Mouse (Mus musculus) layer of hippocampus, adult 9-10 months (tissue): ENCODE measurements around the gene Ccdc105.

ENCODE experiments used
- DNase-seq: peaks from one replicate; pipeline ENCODE4 v3.0.0; 2022; ENCODE audit warnings: low spot score

The Ccdc105 gene

DNA sequence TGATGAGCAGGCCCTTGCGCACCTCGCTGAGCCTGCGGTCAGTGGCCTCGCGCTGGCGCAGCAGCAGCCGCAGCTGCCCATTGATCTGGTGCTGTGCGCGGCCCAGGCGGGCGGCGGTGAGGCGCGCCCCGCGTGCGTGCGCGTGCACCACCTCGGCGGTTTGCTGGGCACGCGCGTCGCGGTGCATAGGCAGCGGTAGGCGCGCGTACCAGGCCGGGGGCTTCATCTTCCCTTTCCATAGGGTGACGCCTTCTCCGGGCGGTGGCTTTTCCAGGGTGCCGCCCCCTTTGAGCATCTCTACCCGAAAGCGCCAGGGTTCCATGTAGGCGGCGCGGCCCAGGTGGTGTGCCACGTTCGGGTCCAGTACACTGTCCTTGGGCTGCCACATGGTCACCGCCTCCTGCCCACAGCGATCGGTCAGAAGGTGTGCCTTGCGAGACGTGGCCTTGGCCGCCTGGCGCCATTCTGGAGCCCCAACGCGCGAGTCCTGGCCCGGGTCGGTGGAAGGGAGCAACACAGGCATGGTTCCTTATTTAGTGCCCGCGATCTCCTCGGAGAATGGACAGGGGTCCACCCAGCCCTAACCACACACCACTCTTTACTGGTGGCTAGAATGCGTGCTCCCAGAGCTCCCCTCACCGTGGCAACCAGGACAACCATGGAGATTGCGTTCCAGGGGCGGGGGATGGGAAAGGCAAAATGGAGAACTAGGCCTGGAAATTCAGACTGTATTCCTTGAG lies at the start of gene Ccdc105:
Gene Ccdc105 (minus strand): TSS at position 614 of the 740 bp plus-strand sequence.
- peak; percentile 36 for DNase-seq

DNA sequence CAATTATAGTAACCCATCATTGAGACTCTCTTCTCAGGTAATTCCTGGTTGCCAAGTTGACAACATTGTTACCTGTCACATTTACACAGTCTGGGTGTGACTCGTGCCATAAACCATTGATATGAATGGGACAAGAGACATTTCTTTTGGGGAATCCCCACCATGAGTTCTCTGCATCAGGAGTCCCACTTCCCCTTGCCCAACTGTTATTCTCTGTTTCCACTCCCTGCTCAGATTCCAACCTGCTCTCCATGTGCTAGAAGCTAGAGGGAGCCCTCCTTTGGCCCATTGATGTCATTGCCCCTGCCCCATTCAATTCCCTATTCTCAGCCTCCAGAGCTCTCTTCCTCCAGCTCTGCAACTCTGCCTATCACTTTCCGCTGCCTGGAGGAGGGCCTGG lies 48.6 kb upstream of the Ccdc105 start:
- no peak for DNase-seq

DNA sequence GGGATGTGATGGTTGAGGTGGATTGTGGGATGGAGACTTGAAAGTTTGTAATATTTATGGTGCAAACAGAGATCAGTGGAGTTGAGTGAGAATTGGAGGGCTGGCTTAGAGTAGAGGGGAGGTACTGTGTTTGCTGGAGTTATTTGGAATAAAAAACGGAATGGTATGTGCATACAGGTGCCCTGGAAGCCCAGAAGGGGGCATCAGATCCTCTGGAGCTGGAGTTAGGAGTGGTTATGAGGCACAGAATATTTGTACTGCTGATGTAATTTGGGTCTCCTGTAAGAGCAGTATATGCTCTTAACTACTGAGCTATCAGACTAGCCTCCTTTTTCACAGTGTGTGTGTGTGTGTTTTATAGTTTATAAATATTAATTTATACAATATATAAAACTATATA lies 37.7 kb upstream of the Ccdc105 start:
- no peak for DNase-seq

DNA sequence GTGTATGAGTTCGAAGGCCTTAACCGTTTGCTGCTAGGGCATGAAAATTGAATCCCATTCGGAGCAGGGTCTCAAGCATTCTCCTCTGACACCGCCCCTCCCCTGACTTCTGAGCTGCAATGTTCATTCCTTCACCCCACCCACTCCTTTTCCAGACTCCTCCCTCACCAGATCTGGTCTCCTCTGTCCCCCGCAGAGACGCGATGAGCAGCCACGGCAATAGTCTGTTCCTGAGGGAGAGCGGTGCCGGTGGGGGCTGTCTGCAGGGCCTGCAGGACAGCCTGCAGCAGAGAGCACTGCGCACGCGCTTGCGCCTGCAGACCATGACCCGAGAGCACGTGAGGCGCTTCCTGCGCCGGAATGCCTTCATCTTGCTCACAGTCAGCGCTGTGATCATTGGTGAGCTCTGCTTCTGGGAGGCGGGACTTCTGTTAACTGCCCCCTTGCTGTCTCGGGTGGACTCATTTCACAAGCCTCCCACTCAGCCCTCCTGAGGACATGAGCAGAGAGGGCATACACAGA lies 34.8 kb upstream of the Ccdc105 start:
- peak; percentile 68 for DNase-seq

DNA sequence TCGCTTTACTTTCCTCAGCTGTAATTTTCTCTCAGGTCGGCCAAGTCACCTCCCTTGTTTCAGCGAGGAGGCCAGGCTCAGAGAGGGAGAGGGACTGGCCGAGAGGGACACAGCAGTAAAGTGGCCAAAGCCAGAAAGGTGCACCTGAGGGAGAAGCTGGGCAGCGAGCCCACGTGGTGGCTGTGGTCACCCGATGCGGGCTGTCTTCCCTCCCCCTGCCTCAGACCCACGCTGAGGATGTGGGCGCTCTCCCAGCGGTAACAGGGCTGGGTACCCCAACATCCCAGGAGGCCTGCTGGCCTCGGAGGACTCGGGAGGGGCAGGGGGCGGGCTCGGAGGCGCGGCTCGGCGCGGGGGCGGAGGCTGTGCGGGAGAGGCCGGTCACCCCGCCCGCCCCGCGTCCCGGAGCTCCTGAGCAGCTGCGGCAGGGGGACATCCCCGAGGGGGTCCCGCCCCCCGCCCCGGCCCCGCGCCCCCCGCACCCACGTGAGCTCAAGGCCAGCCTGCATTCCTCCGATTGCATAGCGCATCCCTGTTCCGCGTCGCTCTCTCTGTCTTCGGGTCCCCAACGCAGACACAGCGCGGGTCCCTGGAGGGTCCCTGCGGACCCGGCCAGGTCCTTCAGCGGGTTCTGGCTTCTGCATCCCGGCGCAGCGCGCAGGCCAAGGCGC lies 27.3 kb upstream of the Ccdc105 start, which contains the start of gene Slc1a6:
Gene Slc1a6 (plus strand): TSS at position 516 of the 671 bp plus-strand sequence.
- DNase-seq = no peak

DNA sequence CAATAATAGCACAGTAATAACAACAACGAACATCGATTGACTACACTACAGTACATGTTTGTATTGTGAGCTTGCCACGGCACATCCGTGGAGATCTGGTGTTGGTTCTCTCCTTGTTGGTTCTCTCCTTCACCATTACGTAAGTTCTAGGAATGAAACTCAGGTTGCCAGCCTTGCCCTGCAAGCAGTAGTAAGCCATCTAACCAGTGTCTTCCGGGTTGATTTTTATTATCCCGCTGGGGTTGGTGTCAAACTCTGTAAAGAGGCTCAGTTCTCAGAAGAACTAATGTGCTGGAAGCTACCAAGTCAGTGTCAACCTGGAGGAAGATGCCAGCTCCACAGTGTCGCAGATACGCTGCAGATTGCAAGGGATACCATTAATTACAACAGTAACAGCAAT lies 26.7 kb upstream of the Ccdc105 start:
- DNase-seq = no peak

DNA sequence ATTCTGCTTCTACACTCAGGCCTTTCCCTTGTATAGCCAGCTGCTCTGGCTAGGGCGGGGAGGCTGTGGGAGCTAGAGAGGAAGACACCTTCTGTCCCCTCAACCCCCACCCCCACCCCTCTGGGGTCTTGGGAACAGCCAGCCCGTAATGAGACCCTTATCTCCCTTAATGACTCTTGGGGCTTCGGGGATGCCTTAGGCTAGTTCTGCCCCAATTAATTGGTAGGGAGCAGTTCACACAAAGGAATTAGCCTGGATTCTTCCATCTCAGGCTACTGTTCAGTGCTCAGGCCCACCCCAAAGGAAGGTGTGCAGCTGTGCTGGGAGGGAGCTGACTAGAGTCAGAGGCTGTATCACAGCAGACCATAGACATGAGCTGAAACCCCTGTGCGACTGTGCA lies 23.0 kb upstream of the Ccdc105 start:
- no peak for DNase-seq

DNA sequence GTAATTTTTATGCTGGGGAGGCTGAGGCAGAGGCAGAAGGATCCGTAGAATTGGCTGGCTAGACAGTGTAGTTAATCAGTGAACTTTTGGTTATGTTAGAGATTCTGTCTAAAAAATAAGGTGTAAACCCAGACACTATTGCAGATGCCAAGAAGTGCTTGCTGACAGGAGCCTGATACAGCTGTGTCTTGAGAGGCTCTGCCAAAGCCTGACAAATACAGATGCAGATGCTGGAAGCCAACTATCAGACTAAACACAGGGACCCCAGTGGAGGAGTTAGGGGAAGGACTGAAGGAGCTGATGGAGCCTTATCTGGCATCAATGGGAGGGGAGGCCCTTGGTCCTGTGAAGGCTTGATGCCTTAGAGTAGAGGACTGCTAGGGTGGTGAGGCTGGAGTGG lies 12.7 kb upstream of the Ccdc105 start:
- DNase-seq = no peak

DNA sequence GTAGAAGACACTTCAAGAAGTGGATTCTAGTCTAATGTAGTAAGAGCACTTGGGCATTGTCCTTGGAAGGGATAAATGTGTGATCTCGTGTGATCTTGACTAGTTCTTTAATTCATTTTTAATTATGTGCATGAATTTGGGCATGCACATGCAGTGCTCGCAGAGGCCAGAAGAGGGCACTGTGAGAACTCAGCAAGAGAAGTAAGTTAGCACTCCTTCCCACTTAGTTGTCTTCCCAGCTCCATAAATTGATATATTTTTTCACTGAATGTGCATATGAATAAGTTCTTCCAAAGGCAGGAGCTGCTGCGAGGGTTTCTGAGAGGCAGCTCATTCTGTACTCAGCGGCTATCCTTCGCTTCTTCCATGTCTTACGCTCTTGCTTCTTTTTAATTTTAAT lies 3.2 kb upstream of the Ccdc105 start:
- DNase-seq = peak; percentile 85

DNA sequence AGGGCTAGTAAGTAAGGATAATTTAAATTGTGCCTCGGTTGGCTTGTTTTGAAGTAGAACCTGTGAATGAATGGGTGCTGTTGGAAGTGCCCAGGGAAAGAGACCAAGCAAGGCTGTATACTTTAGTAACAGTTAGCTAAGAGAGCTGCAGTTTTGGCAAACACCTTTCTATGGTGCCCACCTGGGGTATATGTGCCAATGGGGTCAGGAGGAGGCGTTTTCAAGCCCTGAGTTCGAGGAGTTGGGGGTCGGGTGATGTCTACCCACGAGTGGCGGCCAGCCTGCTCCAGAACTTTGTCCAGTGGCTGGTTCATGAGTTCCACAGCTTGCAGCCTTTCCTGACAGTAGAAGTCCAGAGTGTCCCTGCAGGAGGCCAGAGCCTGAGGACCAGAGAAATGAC lies 3.9 kb downstream of the Ccdc105 start:
- no peak for DNase-seq

DNA sequence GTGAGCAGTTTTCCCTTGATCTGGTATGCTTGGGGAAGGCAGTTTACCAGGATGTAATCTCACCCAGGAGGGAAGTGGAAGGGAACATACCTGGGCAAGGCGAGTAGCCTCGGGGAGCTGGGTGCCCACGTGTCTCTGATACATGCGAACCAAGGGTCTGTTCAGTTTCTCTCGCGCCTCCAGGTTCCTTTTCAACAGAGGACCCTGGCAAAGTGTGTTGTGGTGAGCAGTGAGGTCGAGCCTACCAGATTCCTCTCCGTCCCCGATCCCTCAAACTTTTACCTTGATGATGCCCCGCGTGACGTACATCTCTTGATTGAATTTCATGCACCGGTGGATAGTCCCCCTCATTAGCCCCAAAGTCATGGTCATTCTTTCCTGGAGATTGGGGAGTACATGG lies 4.7 kb downstream of the Ccdc105 start:
- no peak for DNase-seq

DNA sequence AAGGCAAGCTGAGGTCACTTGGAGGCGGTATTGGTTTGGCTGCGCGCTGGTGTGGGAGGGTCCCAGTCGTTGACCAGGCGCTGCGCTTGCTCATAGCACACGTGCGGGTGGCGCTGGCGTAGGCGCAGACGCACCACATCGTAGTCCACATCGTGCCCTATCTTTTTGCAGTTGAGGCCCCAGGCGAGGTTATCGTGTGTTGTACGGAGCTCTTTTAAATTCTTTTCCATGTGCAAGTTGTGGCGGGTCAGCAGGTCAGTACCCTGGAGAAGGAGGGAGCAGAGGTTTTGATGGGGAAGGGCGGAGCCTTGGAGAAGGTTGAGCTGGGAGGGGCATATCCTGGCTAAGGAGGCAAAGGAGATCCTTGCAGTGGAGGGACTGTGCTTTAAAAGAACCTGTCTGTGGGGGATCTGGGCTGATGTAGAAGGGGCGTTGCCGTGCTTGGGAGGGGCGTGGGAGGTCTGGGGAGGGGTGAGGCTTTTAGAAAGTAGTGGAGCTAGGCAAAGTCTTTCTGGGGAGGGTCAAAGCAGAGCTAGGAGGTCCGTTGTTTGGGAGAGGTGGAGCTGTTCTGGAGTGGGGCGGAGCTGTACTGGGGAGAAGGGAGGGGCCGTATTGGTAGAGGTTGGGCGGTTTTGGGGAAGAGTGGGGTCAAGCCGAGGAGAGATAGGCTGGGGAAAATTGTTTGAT lies 5.7 kb downstream of the Ccdc105 start:
- no peak for DNase-seq

DNA sequence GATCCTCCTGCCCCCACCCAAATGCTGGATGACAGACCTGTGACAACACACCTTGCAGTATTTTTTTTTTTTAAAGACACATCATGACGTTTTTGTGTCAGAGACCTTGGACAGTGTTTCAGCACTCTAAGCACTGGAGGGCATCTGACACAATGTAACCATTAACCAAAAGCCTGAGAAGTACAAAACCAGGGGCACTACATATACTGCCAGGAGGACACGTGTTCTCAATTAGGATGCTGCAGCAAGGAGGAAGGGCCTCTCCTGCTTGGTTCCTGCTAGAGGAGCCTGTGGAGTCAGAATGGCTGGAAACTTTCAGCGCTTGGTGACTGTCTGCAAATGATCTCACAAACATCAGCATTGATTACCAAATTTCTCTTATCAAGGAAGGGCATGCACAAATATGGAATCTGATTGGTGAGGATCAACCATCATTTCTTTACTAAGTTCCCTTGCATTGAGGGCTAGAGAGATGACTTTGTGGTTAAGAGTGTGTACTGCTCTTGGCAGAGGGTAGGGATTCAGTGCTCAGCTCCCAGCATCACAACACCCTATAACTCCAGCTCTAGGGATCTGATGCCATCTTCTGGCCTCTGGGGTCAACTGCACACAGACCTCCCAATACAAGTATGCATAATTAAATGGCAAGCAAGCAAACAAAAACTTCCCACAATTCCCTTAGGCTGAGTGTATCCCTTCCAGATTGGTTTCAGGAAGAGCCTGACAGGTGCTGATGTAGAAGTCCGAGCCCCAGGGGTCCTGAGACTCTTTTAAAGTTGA lies 7.2 kb downstream of the Ccdc105 start:
- DNase-seq = no peak

DNA sequence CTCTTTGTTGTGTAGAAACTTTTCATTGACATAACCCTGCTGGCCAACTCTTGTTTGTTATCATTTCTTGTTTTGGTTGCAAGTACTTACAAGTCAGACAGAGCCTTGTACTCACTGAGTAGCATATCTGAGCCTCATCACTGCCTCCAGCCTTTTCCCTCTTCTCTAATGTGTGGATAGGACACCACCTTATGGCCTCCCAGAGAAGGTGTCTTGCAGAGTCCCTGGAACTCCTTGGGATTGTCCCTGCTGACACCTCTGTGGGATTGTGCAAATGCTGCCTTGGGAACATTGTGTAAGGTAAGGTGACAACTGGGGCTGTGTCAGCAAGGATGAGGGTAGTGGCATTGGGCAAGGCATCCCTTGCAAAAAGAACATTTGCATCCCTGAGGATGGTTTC lies 9.1 kb downstream of the Ccdc105 start:
- DNase-seq = no peak

DNA sequence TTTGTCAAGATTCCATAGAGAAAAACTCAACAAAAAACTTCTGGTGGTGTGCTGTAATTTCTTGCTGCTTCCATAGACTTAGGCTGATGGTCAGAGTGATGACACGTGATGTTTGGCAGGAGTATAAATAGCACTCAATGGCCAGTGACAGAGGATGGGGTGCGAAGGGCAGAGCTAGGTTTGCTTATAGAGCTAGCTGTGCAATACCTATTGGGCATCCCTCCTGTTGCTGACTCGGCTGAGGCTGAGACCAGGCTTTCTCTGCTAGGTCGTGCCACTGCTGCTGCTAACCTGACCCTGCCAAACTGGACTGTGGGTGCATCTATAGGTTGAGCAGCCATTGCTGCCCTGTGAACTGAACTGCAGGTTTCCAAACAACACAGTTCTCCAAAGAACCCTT lies 13.0 kb downstream of the Ccdc105 start:
- no peak for DNase-seq

DNA sequence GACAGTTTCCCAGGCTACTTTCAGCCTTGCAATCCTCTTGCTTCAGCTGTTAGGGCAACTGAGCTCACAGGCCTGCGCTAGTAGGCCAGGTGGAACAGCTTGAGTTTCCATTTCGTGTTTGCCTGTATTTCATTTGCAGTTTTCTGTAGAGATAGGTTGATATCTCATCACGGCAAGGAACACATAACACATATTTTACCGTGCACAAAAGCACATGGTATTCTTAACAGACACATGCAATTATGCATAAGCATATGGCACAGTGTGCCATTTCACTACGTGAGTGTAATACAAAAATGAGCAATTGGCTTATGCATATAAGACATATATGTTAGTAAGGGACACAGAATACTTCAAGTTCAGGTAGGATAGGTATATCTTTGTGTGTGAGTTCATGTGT lies 25.0 kb downstream of the Ccdc105 start:
- DNase-seq = no peak

DNA sequence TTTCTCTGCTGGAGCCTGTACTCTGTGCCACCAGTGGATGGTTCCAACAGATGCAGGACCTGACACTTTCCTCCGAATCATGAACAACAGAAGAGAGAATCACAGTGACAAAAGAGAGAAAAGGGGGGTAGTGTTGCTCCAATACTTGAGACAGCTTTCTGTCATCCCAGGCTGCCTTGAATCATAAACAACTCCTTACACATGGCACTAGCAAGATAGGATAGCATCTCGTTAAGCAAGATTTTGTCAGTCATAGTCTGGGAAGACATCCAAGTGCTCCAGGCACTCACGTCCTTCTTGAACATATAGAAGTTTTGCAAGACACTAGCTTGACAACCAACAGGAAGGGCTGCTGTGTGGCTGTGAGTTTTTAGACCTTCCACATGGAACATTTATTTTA lies 25.8 kb downstream of the Ccdc105 start:
- no peak for DNase-seq

DNA sequence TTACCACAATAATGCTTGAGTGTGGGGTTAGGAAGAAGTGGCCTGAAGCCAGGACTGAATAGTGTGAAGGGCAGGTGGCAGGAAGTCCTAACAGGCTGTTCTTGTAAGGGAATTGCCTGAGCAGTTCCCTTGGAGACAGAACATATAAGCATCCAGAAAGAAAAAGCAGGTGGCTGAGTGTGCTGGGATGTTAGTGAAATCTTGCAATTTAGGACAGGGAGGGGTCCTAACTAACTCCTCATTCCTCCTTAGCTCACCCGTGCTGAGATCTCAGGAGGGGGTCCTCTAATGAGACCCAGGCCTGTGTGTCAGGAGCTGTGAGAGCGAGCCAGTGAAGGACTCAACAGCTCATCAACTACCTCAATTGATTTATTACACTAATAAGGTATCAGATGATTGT lies 29.4 kb downstream of the Ccdc105 start:
- no peak for DNase-seq

DNA sequence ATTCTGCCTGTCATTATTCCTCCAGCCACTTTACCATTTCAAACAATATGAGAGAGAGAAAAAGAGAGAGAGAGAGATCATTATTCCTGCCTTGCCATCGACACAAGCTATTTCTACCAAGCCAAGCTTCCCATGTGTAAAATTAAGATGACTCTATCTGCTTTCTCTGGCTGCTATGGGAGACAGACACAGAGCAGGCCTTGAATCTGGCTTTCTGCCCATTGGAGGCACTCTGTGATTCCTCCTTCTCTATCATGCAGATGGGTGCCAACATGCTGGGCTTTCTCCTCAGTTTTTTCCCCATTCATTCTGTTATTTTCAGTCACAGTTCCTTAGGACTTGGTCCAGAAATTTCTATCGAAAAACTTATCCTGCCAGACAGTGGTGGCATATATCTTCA lies 30.2 kb downstream of the Ccdc105 start:
- peak; percentile 27 for DNase-seq

DNA sequence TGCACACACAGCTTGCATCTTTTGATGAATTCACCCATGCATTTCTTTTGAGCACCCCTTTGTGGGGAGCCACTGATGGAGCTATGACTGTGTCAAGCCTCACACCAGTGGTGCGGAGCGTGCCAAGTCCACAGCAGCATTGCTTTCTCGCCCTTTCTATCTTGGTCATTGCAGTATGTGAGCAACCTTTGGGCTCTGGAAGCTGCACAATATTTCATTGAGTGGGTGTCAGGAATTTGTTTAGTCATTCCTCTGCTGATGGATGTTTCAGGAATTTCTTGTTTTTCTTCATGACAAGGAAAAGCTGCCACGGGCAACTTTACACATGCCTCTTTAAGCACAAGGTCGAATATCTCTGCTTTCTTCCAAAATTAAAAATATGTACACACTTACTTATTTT lies 30.8 kb downstream of the Ccdc105 start:
- no peak for DNase-seq

DNA sequence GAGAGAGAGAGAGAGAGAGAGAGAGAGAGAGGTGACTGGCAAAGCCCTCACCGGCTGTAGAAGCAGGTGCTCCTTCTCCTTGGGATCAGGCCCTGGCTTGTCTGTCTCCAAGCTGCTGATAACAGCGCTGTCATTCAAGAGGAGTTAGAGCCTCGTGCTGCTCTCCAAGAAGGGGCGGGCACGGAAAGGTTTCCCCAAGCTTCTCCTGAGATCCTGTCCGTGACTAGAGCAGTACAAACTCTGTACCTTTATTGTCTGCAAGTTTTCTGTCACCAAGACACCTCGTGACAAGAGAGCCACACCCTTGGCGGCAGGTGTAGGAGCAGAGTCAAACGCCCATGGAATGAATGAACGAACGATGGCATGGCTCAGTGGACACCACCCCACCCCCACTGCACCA lies 34.8 kb downstream of the Ccdc105 start, which contains the start of gene Casp14:
Gene Casp14 (minus strand): TSS at position 239 of the 400 bp plus-strand sequence.
- no peak for DNase-seq

DNA sequence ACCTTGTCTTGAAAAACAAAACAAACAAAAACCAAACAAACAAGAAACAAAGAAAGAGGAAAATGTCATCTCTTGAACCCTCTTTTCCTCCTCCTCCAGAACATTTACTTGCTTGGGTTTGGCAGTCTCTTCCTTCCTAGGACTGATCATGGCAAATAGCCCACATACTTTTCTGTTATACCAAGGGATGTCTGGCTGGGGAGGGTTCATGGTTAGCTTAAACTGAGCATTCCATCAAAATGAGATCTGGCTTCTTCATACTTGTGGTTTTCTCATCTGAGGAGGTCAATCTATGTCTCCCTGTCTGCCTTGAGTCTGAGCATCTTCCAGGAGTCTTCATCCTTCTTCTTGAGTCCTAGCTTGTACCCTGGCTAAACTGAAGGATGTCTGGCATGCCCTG lies 36.6 kb downstream of the Ccdc105 start:
- DNase-seq = no peak
